Mouse (Mus musculus) cerebellum, postnatal 25 days (tissue): Measurements from ENCODE around the gene Slc25a26.

Experiments
- DNase-seq, 2 experiments: peaks; one replicate each; pipeline ENCODE4 v3.0.0; 2021; ENCODE audit warnings: mixed read lengths in 2 of 2

Slc25a26 gene

GRCm38 (mm10) chr6:94499897-94500623 is at the start of gene Slc25a26:
Gene Slc25a26 (plus strand): TSS chr6:94500331.
- peak; percentile 92 to 93 for DNase-seq

DNA sequence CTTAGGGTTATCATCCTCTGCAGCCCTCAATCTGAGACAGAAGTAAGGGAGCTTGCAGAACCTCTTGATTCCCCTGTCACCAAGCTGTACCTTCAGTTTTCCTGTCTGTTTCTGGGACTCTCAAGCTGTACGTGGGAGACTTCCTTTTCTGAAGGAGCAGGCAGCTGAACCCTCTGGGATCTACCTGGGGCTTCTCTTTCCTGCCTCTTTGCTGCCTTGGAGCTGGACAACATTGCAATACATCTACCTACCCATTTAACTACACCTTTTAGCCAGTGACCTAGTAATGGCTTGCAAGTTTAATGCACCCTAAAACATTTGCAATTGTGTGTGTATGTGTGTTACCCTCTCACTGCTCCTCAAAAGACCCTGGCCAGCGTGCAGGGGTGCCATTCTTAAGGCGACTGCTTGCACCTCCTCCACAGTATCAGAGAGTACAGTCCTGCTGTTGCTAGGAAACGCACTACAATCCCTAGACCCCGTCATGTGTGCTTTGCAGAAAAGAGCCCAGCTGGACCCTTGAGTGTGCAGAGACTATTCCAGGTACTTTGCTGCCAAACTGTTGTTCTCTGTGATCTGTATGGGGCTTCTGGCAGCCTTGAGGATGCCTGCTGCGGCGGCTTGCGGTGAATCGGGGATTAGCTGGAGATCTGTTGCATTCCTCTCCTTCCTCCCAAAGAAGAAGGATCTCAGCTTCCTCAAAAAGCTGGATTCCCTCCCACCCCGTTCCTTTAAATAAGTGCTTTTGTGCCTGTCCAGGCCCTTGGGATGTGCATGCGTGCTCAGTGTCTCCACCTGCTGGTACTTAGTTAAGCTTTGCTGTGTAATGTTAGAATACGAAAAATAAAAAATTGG is 35.9 kb upstream of the Slc25a26 start:
- peak; percentile 59 to 78 for DNase-seq

DNA sequence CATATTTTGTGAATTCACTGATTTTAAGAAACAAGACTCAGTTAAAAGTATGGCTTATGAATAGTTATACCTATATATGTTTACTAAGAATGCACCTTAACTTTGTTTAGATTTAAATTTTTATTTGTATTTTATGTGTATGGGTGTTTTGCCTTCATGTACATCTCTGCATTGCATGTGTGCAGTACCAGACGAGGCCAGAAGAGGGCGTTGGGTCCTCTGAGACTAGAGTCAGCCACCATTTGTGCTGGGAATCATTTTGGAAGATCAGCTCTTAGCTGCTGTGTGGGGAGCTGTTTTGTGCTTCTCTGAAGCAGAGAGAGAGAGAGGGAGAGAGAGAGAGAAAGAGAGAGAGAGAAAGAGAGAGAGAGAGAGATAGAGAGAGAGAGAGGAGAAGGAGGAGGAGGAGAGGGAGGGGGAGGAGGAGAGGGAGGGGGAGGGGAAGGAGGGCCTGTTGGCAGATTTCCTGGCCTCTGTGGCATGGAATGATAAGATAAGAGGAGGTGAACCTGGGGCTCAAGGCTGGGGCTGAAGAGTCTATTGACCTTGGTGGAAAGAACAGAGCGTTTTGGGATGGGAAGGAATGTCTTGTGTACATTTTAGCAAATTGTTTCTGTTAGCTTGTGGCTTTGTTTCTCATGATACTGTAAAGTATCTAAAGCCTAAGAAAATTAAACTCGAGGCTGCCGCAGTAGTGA is 33.5 kb upstream of the Slc25a26 start:
- DNase-seq = peak in 1 of 2 experiments; percentile 37

- DNase-seq = no peak
Measured at GRCm38 (mm10) chr6:94492739-94493138, 7.4 kb upstream of the Slc25a26 start.

- DNase-seq = no peak
Measured at GRCm38 (mm10) chr6:94503963-94504362, 3.8 kb downstream of the Slc25a26 start.

GRCm38 (mm10) chr6:94507921-94508320 is 7.8 kb downstream of the Slc25a26 start:
- no peak for DNase-seq

GRCm38 (mm10) chr6:94508807-94509206 is 8.7 kb downstream of the Slc25a26 start:
- DNase-seq = no peak

- no peak for DNase-seq
Measured at GRCm38 (mm10) chr6:94509220-94509619, 9.1 kb downstream of the Slc25a26 start.

GRCm38 (mm10) chr6:94518171-94518570 is 18.0 kb downstream of the Slc25a26 start:
- DNase-seq = no peak

DNA sequence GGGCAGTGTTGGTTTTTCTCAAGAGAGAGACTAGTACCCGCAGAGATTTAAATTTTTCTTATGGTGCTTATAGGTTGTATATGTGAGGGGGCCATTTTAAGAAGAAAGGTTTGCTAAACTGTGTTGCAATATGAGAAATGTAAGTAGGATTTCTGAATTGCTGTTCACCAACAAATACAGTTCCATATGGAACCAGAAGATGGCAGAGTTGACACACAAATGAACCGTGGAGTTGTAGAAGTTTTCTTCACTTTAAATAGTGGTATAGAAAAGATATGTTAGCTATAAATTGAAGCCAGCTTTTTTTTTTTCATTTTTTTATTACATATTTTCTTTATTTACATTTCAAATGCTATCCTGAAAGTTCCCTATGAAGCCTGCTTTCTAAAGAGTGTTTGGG is 24.2 kb downstream of the Slc25a26 start:
- DNase-seq = no peak

DNA sequence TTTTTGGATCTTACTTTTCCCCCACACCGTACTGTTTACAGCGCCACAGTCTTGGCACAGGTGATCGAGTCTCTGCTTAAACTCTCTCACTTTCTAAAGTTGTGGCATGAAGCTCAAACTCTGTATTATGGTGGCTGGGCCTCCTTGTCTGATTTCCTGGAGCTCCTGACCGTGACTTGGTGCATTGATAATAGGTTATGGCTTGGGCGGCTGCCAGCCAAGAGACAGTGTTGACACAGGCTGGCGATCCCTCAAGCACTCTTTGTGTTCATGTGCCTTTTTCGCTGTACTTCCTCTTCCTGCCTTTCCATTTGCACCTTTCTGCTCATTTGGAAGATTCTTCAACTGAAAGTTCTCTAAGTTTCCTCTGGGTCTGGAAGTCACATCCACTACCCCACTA is 30.6 kb downstream of the Slc25a26 start:
- no peak for DNase-seq

GRCm38 (mm10) chr6:94532086-94532485 is 32.0 kb downstream of the Slc25a26 start:
- DNase-seq = no peak

GRCm38 (mm10) chr6:94536478-94536877 is 36.3 kb downstream of the Slc25a26 start:
- DNase-seq = no peak

- DNase-seq = no peak
Measured at GRCm38 (mm10) chr6:94537652-94538051, 37.5 kb downstream of the Slc25a26 start.

DNA sequence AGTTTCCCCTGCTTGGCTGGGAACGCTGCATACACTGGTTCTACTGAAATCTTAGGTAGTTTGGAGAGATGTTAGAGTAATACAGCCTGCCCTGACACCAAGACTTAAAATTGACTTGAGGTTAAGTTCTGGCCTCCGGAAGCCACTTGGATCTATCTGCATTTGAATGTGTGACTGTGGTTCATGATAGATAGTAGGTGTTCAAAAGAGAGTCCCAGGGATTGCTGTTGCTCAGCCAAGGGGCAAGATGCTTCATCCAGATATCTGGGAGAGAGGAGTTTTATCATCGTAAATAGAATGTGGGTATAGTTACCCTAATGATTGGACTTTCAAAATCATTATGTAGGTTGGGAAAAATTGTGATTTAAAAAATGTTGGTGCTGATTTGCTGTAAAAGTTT is 40.0 kb downstream of the Slc25a26 start:
- DNase-seq = no peak

- DNase-seq = no peak
Measured at GRCm38 (mm10) chr6:94540615-94541014, 40.5 kb downstream of the Slc25a26 start.

DNA sequence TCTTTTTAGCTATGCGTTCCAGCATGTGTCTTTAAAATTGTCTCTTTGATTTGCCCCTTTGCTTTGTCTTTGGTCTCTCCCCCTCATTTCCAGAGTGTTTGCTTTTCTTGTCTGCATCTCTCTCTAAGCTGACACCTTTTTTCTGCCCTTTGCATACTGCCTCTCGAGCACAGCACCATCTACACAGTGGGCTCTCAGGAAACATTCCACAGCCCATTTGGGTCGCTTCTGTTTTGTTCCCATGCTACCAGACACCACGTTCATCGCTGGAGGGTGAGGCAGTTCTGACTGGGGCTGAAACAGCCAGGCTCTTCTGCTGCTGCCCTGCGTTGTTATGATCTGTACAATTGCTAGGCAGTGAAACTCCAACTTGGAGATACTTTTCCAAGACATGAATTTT is 41.0 kb downstream of the Slc25a26 start:
- no peak for DNase-seq

DNA sequence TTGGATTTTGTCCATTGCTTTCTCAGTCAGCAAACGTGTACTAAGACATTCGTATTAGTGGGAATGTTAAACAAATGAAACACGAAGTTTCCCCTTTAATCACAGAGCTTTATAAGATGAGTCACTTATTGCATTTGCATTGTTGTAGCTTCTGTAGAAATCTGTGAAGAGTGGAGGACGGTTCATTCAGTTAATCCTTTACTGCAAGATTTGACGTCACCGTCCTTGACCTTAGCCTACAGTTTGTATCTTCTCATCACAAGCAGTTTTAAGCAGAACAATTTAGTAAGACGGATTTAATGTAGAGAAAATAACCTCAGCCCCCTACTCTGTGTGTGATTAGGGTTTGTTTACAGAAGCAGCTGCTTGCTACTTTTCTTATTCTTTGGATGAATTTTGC is 41.7 kb downstream of the Slc25a26 start:
- no peak for DNase-seq

GRCm38 (mm10) chr6:94543902-94544840 is 44.0 kb downstream of the Slc25a26 start:
- peak; percentile 38 to 65 for DNase-seq

GRCm38 (mm10) chr6:94547239-94547638 is 47.1 kb downstream of the Slc25a26 start:
- no peak for DNase-seq

GRCm38 (mm10) chr6:94550298-94550697 is 50.2 kb downstream of the Slc25a26 start:
- DNase-seq = peak; percentile 46 to 68

DNA sequence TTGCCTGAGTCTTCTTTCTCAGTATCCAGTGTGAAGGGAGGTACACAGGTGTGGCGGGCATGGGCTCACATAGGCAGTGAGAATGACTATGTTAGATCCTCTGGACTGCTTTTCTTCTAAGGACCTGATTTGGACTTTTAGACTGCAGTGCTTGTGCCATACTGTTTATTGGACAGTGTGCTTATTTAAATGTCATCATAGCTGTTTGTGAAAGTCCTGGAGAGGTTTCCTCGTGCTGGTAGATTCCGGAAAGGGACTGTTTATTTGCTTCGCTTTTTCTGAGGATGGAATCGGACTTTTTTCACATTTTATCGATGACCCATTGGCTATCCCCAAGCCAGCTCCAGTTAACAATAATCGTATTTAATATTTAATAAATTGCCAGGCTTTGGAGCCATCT is 50.7 kb downstream of the Slc25a26 start:
- no peak for DNase-seq
